Mouse (Mus musculus) CD4-positive, CD25-positive, alpha-beta regulatory T cell, adult 2 months (primary cell): ENCODE data around the gene Morn3.

ENCODE experiments used
- DNase-seq: peaks from one replicate; pipeline ENCODE4 v3.0.0-alpha.2; 2012; ENCODE audit warnings: low read depth, low spot score

Morn3 gene

GRCm38 (mm10) chr5:123060706-123061401 is 14.0 kb upstream of the Morn3 start:
- no peak for DNase-seq

GRCm38 (mm10) chr5:123059757-123060520 is 13.1 kb upstream of the Morn3 start:
- DNase-seq, result peak; percentile 78

GRCm38 (mm10) chr5:123058251-123059102 is 11.7 kb upstream of the Morn3 start:
- DNase-seq, result peak; percentile 53

GRCm38 (mm10) chr5:123057366-123058250 is 10.8 kb upstream of the Morn3 start:
- DNase-seq, result peak; percentile 100

DNA sequence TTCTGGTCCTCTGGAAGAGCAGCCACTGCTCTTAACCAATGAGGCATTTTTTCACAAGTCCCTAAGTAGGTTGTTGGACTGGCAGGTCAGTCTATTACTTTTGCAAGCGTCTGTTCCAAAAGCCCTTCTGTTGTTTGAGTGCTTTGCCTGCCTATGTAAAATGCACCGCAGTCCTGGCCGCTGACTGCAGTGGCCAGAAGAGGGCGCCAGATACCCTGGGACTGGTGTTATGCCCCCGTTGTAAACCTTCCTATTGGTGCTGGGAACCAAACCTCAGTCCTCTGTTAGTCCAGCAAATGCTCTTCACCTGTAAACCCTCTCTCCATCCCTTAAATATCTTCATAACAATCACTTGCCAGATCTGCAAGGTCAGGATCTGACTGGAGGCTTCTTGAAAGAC is 4.9 kb upstream of the Morn3 start:
- peak; percentile 35 for DNase-seq

GRCm38 (mm10) chr5:123050918-123051317 is 4.1 kb upstream of the Morn3 start:
- DNase-seq, result no peak

- DNase-seq, result peak; percentile 82
Measured at GRCm38 (mm10) chr5:123049271-123049670, 2.5 kb upstream of the Morn3 start.

GRCm38 (mm10) chr5:123045561-123046295 is 1.1 kb downstream of the Morn3 start:
- peak; percentile 81 for DNase-seq

- peak; percentile 75 for DNase-seq
Measured at GRCm38 (mm10) chr5:123043856-123044255, 3.0 kb downstream of the Morn3 start.

DNA sequence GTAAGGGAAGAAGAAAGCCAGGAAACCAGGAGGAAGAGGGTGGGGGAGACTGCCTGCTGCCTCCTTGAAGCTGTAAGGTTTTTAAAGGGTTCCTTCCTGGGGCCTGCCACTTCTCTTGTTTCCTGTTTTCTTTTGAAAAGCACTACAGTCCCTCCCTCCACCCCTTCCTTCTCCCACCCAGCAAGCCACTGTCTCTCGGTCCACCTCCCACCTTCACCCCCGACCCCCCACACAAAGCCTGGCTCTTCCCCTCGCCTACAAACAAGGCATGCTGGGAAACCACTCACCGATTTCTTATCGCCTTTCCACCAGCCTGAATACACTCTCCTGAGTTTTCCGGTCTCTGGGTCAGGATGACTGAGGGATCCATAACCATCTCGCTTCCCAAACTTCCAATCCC is 6.0 kb downstream of the Morn3 start:
- no peak for DNase-seq

DNA sequence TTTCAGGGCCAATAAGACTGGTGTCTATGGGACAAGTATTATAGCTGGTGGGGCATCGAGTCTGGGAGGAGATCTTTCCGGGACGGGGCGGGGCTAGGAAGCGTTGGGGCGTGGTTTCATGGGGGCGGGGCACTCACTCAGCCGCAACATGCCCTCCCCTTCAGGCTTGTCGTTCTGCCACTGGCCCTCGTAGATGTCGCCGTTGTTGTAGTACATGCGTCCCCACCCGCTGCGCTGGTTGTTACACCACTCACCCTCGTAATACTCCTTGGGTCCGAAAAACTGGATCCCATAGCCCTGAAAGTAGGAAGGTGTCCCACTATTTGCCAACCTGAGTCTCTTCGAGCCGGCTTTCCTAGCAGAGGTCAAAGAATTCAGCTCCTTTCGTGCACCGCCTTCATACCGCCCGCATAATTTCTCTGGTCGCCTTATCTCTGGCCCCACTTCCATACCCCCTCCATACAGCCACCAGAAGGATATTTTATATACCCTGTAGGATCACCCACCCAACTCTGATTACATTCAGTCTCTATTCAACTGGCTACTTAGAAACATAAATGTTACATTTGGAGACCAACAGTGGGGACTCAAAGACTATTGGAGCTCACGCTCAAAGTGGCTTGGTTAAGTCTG is 7.6 kb downstream of the Morn3 start:
- DNase-seq, result peak; percentile 91

DNA sequence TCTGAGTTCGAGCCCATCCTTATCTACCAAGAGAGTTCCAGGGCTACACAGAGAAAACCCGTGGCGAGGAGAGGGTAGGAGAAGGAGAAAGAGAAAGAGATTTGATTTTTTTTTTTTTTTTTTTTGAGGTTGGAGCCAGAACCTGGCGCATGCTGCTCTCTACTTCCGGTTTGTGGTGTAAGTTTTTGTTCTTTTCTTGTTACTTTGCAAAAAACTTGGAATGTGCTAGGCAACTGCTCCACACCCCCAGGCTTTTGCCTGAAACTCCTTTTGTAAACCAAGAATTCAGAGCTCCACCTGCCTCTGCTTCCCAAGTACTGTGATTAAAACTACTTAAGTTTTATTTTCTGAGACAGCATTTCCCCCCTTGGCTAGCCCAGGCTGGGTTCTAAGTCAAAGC is 8.7 kb downstream of the Morn3 start:
- peak; percentile 36 for DNase-seq

GRCm38 (mm10) chr5:123035564-123035963 is 11.3 kb downstream of the Morn3 start:
- peak; percentile 37 for DNase-seq

DNA sequence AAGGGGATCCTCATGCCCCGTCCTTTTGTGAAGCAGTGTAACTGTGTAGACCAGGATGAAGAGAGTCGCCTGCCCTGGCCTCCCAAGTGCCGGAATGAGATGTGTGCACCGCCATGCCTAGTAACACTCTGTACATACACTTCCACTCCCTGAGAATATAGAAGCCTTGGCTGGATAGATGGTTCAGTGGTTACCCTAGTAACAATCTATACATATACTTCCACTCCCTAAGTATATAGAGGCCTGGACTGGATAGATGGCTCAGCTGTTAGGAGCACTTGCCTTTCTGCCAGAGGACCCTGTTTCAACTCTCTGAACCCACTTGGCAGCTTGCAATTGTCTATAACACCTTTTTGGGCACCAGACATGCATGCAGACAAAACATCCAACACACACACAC is 11.7 kb downstream of the Morn3 start:
- no peak for DNase-seq

DNA sequence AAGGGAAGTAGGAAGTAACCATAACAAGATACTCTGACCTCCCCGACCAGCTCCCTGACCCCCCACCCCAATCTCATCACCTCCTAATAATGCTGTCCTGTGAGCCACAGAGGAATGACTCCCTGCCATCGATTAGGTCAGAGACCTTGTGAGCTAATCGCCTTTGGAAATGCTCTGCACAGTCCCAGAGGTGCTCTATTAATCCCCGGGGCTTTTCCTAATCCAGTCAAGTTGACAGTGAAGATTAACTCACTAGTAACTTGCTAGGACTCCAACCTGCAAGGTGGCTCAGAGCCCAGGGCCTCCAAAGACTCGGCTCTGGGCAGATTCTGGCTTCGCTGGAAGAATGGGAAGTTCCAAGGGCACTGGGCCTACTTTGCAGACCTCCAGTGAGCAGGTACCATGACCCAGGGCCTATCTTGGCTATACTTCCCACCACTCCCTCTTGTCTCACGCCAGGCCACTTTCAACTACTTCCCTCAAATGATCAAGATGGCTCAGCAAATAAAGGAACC is 13.1 kb downstream of the Morn3 start:
- no peak for DNase-seq

GRCm38 (mm10) chr5:123031312-123031711 is 15.5 kb downstream of the Morn3 start:
- peak; percentile 37 for DNase-seq

- DNase-seq, result no peak
Measured at GRCm38 (mm10) chr5:123029729-123030128, 17.1 kb downstream of the Morn3 start.

DNA sequence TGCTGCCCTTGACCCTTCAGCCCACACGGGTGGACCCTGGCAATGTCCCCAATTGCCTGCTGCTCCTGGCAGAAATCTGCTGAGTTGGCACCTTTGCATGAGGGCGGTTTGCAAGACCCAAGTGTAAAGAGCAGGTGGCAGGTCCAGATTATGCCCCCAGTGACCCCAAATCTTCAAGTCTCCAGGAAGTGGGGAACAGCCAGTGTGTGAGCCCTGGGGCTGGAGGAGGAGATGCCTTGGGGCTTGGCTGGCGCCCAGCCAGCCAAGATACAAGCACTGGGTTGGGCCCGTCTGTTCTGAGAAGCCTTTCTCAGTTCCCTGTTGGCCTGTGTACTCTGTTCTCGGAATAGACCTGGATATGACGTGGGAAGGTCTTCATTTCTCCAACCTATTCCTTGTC is 19.4 kb downstream of the Morn3 start:
- no peak for DNase-seq

- DNase-seq, result no peak
Measured at GRCm38 (mm10) chr5:123026414-123026813, 20.4 kb downstream of the Morn3 start.
